Mouse (Mus musculus): ENCODE data around the gene Ankrd55. TPM values are rescaled to one million over a fixed set of nuclear protein-coding genes. Genes with fewer than 3 reads are reported as not detected.

Ankrd55 gene
- total and polyA plus RNA-seq, 3 experiments: 1.1 to 2.2 (median 1.1) TPM

GRCm38 (mm10) chr13:112297781-112298180, 9.5 kb downstream of the Ankrd55 start:
- H3K36me3 ChIP-seq (replicated peaks in 1 of 2; ENCODE audit: control insufficient read depth in 1 of 2, insufficient read depth in 1 of 2, low read length in 1 of 2): peaks cover 0 to 1% of the 10 kb centered on the region in 2 experiments
- H3K4me3 ChIP-seq (replicated peaks in 1 of 3; ENCODE audit: low read depth in 2 of 3, low read length in 2 of 3, poor library complexity in 1 of 3): no peak overlapping the region
- no peaks in the 10 kb centered on the region for H3K9me3 ChIP-seq (replicated peaks; ENCODE audit: low read length)
- dilution Hi-C loops (cut with MboI; ENCODE audit: extremely low pct_ligation_motif_present, extremely low pct_unique_long_range_greater_than_20kb, low sequenced_read_pairs): no loop called here
- in situ Hi-C loops (cut with MboI; ENCODE audit: low pct_ligation_motif_present, low pct_unique_long_range_greater_than_20kb, low sequenced_read_pairs): loop anchor here (25.0 kb wide), 2 partner anchors 590 to 740 kb away; partner anchors contain the start of genes Cdc20b and Gpx8
- H3K79me2 ChIP-seq (replicated peaks; ENCODE audit: control insufficient read depth, extremely low read depth, insufficient read depth, poor library complexity, severe bottlenecking): no peaks in the 10 kb centered on the region
- H3K27ac ChIP-seq (ENCODE audit: insufficient read depth, low read depth): no peak overlapping the region
- TF ChIP-seq TCF12 (IDR thresholded peaks at IDR 0.05; ENCODE audit: low read depth, low read length) (no peak), PAX5 (IDR thresholded peaks at IDR 0.05; ENCODE audit: low read length) (no peak), SMC3 (IDR thresholded peaks at IDR 0.05; ENCODE audit: low read depth, low read length) (no peak), MAX (IDR thresholded peaks at IDR 0.05; ENCODE audit: low read length) (no peak), MEF2A (IDR thresholded peaks at IDR 0.05; ENCODE audit: borderline replicate concordance, low read depth, low read length) (no peak), NRF1 (IDR thresholded peaks at IDR 0.05; ENCODE audit: low read depth, low read length) (no peak), USF1 (IDR thresholded peaks at IDR 0.05; ENCODE audit: low read depth, low read length) (no peak), MAZ (IDR thresholded peaks at IDR 0.05; ENCODE audit: low read depth, low read length) (no peak), ZNF384 (IDR thresholded peaks at IDR 0.05; ENCODE audit: low read depth, low read length) (no peak), SIN3A (IDR thresholded peaks at IDR 0.05; ENCODE audit: low read length) (no peak), MYC (IDR thresholded peaks at IDR 0.05; ENCODE audit: low read depth, low read length) (no peak), ETS1 (conservative IDR thresholded peaks at IDR 0.05; ENCODE audit: low read depth, low read length) (no peak), IRF4 (IDR thresholded peaks at IDR 0.05; ENCODE audit: low read depth, low read length) (no peak), E2F4 (IDR thresholded peaks at IDR 0.05; ENCODE audit: insufficient replicate concordance, low read depth, low read length) (no peak), GABPA (IDR thresholded peaks at IDR 0.05; ENCODE audit: insufficient replicate concordance, low read depth, low read length) (no peak), NELFE (IDR thresholded peaks at IDR 0.05; ENCODE audit: low read depth, low read length) (no peak), CTCF (conservative IDR thresholded peaks at IDR 0.05 in 1 of 2, IDR thresholded peaks at IDR 0.05 in 1 of 2; ENCODE audit: low read depth in 2 of 2, low read length in 2 of 2) (no peak), ZMIZ1 (IDR thresholded peaks at IDR 0.05; ENCODE audit: low read depth, low read length) (no peak), BHLHE40 (IDR thresholded peaks at IDR 0.05; ENCODE audit: low read depth, low read length) (no peak), USF2 (conservative IDR thresholded peaks at IDR 0.05; ENCODE audit: low read depth, low read length) (no peak)
- peaks cover 4 to 11% of the 10 kb centered on the region in 2 experiments for H3K4me1 ChIP-seq (ENCODE audit: control insufficient read depth in 1 of 2, insufficient read depth in 2 of 2)
- H3K4me2 ChIP-seq (ENCODE audit: insufficient read depth, low read depth, poor library complexity, severe bottlenecking): no peak overlapping the region
- DNase-seq (ENCODE audit: extremely low read depth): no peak
- no peaks in the 10 kb centered on the region for H3K27me3 ChIP-seq (replicated peaks)
- H3K9ac ChIP-seq (ENCODE audit: insufficient read depth, low read depth): no peak overlapping the region

- in situ Hi-C loops (cut with MboI; ENCODE audit: low pct_ligation_motif_present, low pct_unique_long_range_greater_than_20kb, low sequenced_read_pairs) (no loop called here), dilution Hi-C loops (cut with MboI; ENCODE audit: extremely low pct_ligation_motif_present, extremely low pct_unique_long_range_greater_than_20kb, low sequenced_read_pairs) (no loop called here)
- Histone ChIP-seq H3K4me2 (ENCODE audit: insufficient read depth, low read depth, poor library complexity, severe bottlenecking) (no peak overlapping the region), H3K36me3 (replicated peaks in 1 of 2; ENCODE audit: control insufficient read depth in 1 of 2, insufficient read depth in 1 of 2, low read length in 1 of 2) (no peaks in the 10 kb centered on the region), H3K4me1 (ENCODE audit: control insufficient read depth in 1 of 2, insufficient read depth in 2 of 2) (peaks cover 0 to 3% of the 10 kb centered on the region in 2 experiments; a peak in 2 of 4 replicates), H3K9me3 (replicated peaks; ENCODE audit: low read length) (no peaks in the 10 kb centered on the region), H3K79me2 (replicated peaks; ENCODE audit: control insufficient read depth, extremely low read depth, insufficient read depth, poor library complexity, severe bottlenecking) (no peaks in the 10 kb centered on the region), H3K4me3 (replicated peaks in 1 of 3; ENCODE audit: low read depth in 2 of 3, low read length in 2 of 3, poor library complexity in 1 of 3) (no peak overlapping the region), H3K27me3 (replicated peaks) (no peaks in the 10 kb centered on the region), H3K27ac (ENCODE audit: insufficient read depth, low read depth) (no peak overlapping the region), H3K9ac (ENCODE audit: insufficient read depth, low read depth) (no peak overlapping the region)
- DNase-seq (ENCODE audit: extremely low read depth): no peak
- no peak for TF ChIP-seq JUND (conservative IDR thresholded peaks at IDR 0.05; ENCODE audit: low read depth, low read length)
Observed at GRCm38 (mm10) chr13:112303429-112303828, 15.2 kb downstream of the Ankrd55 start.
